ENCODE assay signal across 7 mouse cellular contexts in genomic region chr16:21694463-21695241, GRCm38 (mm10). TPM values are rescaled to one million over a fixed set of nuclear protein-coding genes. Genes with fewer than 3 reads are reported as not detected.
DNase-seq lines count a peak whose midpoint lies in the region; ATAC-seq and TF ChIP-seq lines count a peak whose summit lies in the region.

2510009E07Rik (minus strand) TSS chr16:21694665.

- no peak for TF ChIP-seq CTCF in embryonic fibroblast, embryonic 13.5 days (IDR thresholded peaks at IDR 0.05; ENCODE audit: borderline replicate concordance, insufficient read depth, low read length)

- peak; percentile 98 for DNase-seq in brain, adult 2 months (ENCODE audit: low read depth, low spot score)
- DNase-seq in spleen, postnatal 14 days (ENCODE audit: low spot score in 2 of 2), result peak; percentile 31 to 34

- WGBS in heart, embryonic 11.5 days (ENCODE audit: insufficient replicate concordance), result under 1% methylated on average over 52 of the region's 61 CpGs
- under 1% methylated on average over 50 of the region's 61 CpGs for WGBS in kidney, embryonic 16.5 days
- WGBS in limb, embryonic 15.5 days, result under 1% methylated on average over 56 of the region's 61 CpGs
- under 1% methylated on average over 58 of the region's 61 CpGs for WGBS in midbrain, embryonic 16.5 days

- peak within 1 kb of the TSS; percentile 88 for H3K9ac ChIP-seq in heart, embryonic 11.5 days (ENCODE audit: low read depth, low read length)
- H3K9ac ChIP-seq in kidney, embryonic 16.5 days (replicated peaks; ENCODE audit: low read length), result peak within 1 kb of the TSS; percentile 91
- peak within 1 kb of the TSS; percentile 95 for H3K9ac ChIP-seq in limb, embryonic 15.5 days
- H3K9ac ChIP-seq in midbrain, embryonic 16.5 days (ENCODE audit: low read depth, low read length), result peak within 1 kb of the TSS; percentile 75

- TF ChIP-seq POLR2A in embryonic fibroblast, embryonic 13.5 days (IDR thresholded peaks at IDR 0.05; ENCODE audit: low read depth, low read length), result peak; percentile 78

- peak within 1 kb of the TSS; percentile 93 for H3K4me2 ChIP-seq in heart, embryonic 11.5 days
- H3K4me2 ChIP-seq in kidney, embryonic 16.5 days (replicated peaks; ENCODE audit: low read depth, low read length), result peak within 1 kb of the TSS; percentile 71
- peak within 1 kb of the TSS; percentile 84 for H3K4me2 ChIP-seq in limb, embryonic 15.5 days
- H3K4me2 ChIP-seq in midbrain, embryonic 16.5 days (ENCODE audit: low read length), result peak within 1 kb of the TSS; percentile 58

- H3K4me3 ChIP-seq in embryonic fibroblast, embryonic 13.5 days (ENCODE audit: insufficient read depth, low read length), result peak within 1 kb of the TSS; percentile 94
- H3K4me3 ChIP-seq in heart, embryonic 11.5 days (ENCODE audit: low read depth, low read length), result peak within 1 kb of the TSS; percentile 73
- peak within 1 kb of the TSS; percentile 70 for H3K4me3 ChIP-seq in kidney, embryonic 16.5 days (ENCODE audit: low read length)
- peak within 1 kb of the TSS; percentile 84 for H3K4me3 ChIP-seq in limb, embryonic 15.5 days
- peak within 1 kb of the TSS; percentile 75 for H3K4me3 ChIP-seq in midbrain, embryonic 16.5 days (ENCODE audit: low read depth, low read length)

- ATAC-seq in heart, embryonic 11.5 days (replicated peaks; ENCODE audit: insufficient number of reproducible peaks, low FRiP score, low TSS enrichment), result peak; percentile 82
- peak; percentile 91 for ATAC-seq in kidney, embryonic 16.5 days (ENCODE audit: low FRiP score, low TSS enrichment)
- peak; percentile 92 for ATAC-seq in limb, embryonic 15.5 days (ENCODE audit: insufficient number of reproducible peaks, low FRiP score, low TSS enrichment, low read depth)
- ATAC-seq in midbrain, embryonic 16.5 days, result peak; percentile 93

- H3K9me3 ChIP-seq in heart, embryonic 11.5 days (replicated peaks; ENCODE audit: control insufficient read depth, low read length), result no peaks in the 10 kb centered on the region
- H3K9me3 ChIP-seq in kidney, embryonic 16.5 days (ENCODE audit: low read length), result no peaks in the 10 kb centered on the region
- no peaks in the 10 kb centered on the region for H3K9me3 ChIP-seq in limb, embryonic 15.5 days
- no peaks in the 10 kb centered on the region for H3K9me3 ChIP-seq in midbrain, embryonic 16.5 days (replicated peaks; ENCODE audit: control insufficient read depth, low read length, poor library complexity, severe bottlenecking)

- no peaks in the 10 kb centered on the region for H3K36me3 ChIP-seq in heart, embryonic 11.5 days (ENCODE audit: control insufficient read depth, insufficient read depth, low read length)
- H3K36me3 ChIP-seq in kidney, embryonic 16.5 days (ENCODE audit: insufficient read depth, low read length), result no peaks in the 10 kb centered on the region
- no peaks in the 10 kb centered on the region for H3K36me3 ChIP-seq in limb, embryonic 15.5 days
- no peaks in the 10 kb centered on the region for H3K36me3 ChIP-seq in midbrain, embryonic 16.5 days (ENCODE audit: control insufficient read depth, insufficient read depth, low read length)

- peak within 1 kb of the TSS; percentile 22 for H3K27ac ChIP-seq in embryonic fibroblast, embryonic 13.5 days (ENCODE audit: insufficient read depth, low read length)
- peak within 1 kb of the TSS; percentile 77 for H3K27ac ChIP-seq in heart, embryonic 11.5 days (ENCODE audit: low read depth, low read length)
- H3K27ac ChIP-seq in kidney, embryonic 16.5 days (ENCODE audit: low read length), result peak within 1 kb of the TSS; percentile 73
- peak within 1 kb of the TSS; percentile 92 for H3K27ac ChIP-seq in limb, embryonic 15.5 days
- peak within 1 kb of the TSS; percentile 91 for H3K27ac ChIP-seq in midbrain, embryonic 16.5 days (ENCODE audit: low read length)

- no peaks in the 10 kb centered on the region for H3K27me3 ChIP-seq in heart, embryonic 11.5 days (ENCODE audit: control insufficient read depth, insufficient read depth, low read length)
- no peaks in the 10 kb centered on the region for H3K27me3 ChIP-seq in kidney, embryonic 16.5 days (ENCODE audit: insufficient read depth, low read length)
- no peaks in the 10 kb centered on the region for H3K27me3 ChIP-seq in limb, embryonic 15.5 days
- H3K27me3 ChIP-seq in midbrain, embryonic 16.5 days (ENCODE audit: control insufficient read depth, insufficient read depth, low read depth, low read length), result no peaks in the 10 kb centered on the region

- no peaks in the 10 kb centered on the region for H3K4me1 ChIP-seq in embryonic fibroblast, embryonic 13.5 days (ENCODE audit: control insufficient read depth, insufficient read depth, low read length)
- H3K4me1 ChIP-seq in heart, embryonic 11.5 days (ENCODE audit: control insufficient read depth, insufficient read depth, low read length), result peaks cover 9% of the 10 kb centered on the region
- peaks cover 13% of the 10 kb centered on the region; the same call in 1 of the 2 replicates for H3K4me1 ChIP-seq in kidney, embryonic 16.5 days (ENCODE audit: insufficient read depth, low read length)
- H3K4me1 ChIP-seq in limb, embryonic 15.5 days, result peaks cover 27% of the 10 kb centered on the region
- H3K4me1 ChIP-seq in midbrain, embryonic 16.5 days (ENCODE audit: control insufficient read depth, insufficient read depth, low read length), result peaks cover 36% of the 10 kb centered on the region

RNA-seq across cellular contexts. Expression of gene 2510009E07Rik, which starts in this region (rescaled TPM):
- 13.9 and 25.3 TPM in 2 replicates for polyA plus RNA-seq in embryonic fibroblast, embryonic 13.5 days (2011; ENCODE audit: insufficient read length, low read depth, missing spikeins)
- 15.7 and 19.7 TPM in 2 replicates for polyA plus RNA-seq in heart, embryonic 11.5 days (2014; fragmentation: Nextera tagmentation; extraction: Ambion mirVana)
- 15.7 and 16.4 TPM in 2 replicates for polyA plus RNA-seq in kidney, embryonic 16.5 days (2015; fragmentation: Nextera tagmentation; extraction: Ambion mirVana)
- 25.7 and 27.3 TPM in 2 replicates for polyA plus RNA-seq in limb, embryonic 15.5 days (2015; fragmentation: Nextera tagmentation; extraction: Ambion mirVana)
- polyA plus RNA-seq in midbrain, embryonic 16.5 days (2015; fragmentation: Nextera tagmentation; extraction: Ambion mirVana), result 50.4 and 55.3 TPM in 2 replicates

Comparison
In these comparisons a context has a peak if more than half of its experiments do, and no peak if none do; other contexts are left out.
1. Peak in every context shown above with its lines: DNase-seq, ATAC-seq, H3K4me3 ChIP-seq and H3K27ac ChIP-seq.
2. H3K27ac ChIP-seq: peak in every context shown above with its lines; median percentile 92 in limb, embryonic 15.5 days; 91 in midbrain, embryonic 16.5 days; 77 in heart, embryonic 11.5 days; 73 in kidney, embryonic 16.5 days; 22 in embryonic fibroblast, embryonic 13.5 days.